16 mouse cellular contexts compared by ENCODE assay signal in genomic region chr5:25310226-25310625, GRCm38 (mm10).
DNase-seq lines count a peak whose midpoint lies in the region; ATAC-seq and TF ChIP-seq lines count a peak whose summit lies in the region.
"Had no signal": no experiment of that assay in that cellular context is flagged by ENCODE, and none has a peak within 500 bp of the region (broad histone marks: within the 10 kb centered on the region; RNA-seq: fewer than 3 reads in every experiment).

No protein-coding gene starts in this region.

- H3K4me3 ChIP-seq in MEL (ENCODE audit: control insufficient read depth in 1 of 2, insufficient read depth in 1 of 2, low read depth in 2 of 2, low read length in 2 of 2) = no peak overlapping the region
- H3K4me3 ChIP-seq in liver, embryonic 12.5 days = no peak overlapping the region
- H3K4me3 ChIP-seq in liver, embryonic 16.5 days (ENCODE audit: low read depth, low read length) = no peak overlapping the region
- no peak overlapping the region for H3K4me3 ChIP-seq in forebrain, postnatal 0 days (ENCODE audit: low read depth, low read length)
- H3K4me3 ChIP-seq: embryonic facial prominence, embryonic 12.5 days; forebrain, embryonic 15.5 days; heart, adult 2 months; heart, embryonic 15.5 days; hindbrain, embryonic 15.5 days had no signal

- TF ChIP-seq POLR2A in MEL (IDR thresholded peaks at IDR 0.05; ENCODE audit: control insufficient read depth in 1 of 2, insufficient read depth in 1 of 2, low read depth in 1 of 2, low read length in 2 of 2, poor library complexity in 1 of 2) = no peak

- no peak overlapping the region for H3K4me2 ChIP-seq in liver, embryonic 12.5 days
- H3K4me2 ChIP-seq in liver, embryonic 16.5 days (ENCODE audit: low read depth, low read length) = no peak overlapping the region
- no peak overlapping the region for H3K4me2 ChIP-seq in forebrain, postnatal 0 days (ENCODE audit: low read depth)
- H3K4me2 ChIP-seq: embryonic facial prominence, embryonic 12.5 days; forebrain, embryonic 15.5 days; heart, embryonic 11.5 days; heart, embryonic 15.5 days; hindbrain, embryonic 15.5 days had no signal

- no peak overlapping the region for H3K27ac ChIP-seq in MEL (ENCODE audit: control insufficient read depth, low read depth, low read length)
- no peak overlapping the region for H3K27ac ChIP-seq in liver, embryonic 12.5 days
- H3K27ac ChIP-seq in liver, embryonic 16.5 days (ENCODE audit: low read length) = no peak overlapping the region
- H3K27ac ChIP-seq in forebrain, postnatal 0 days (ENCODE audit: low read depth, low read length) = no peak overlapping the region
- H3K27ac ChIP-seq: embryonic facial prominence, embryonic 12.5 days; forebrain, embryonic 15.5 days; heart, adult 2 months; heart, embryonic 15.5 days; hindbrain, embryonic 15.5 days had no signal

- H3K79me2 ChIP-seq in MEL (ENCODE audit: control insufficient read depth, insufficient read depth, low read length, poor library complexity) = no peaks in the 10 kb centered on the region

- H3K36me3 ChIP-seq in MEL (ENCODE audit: control insufficient read depth in 1 of 2, insufficient read depth in 2 of 2, low read length in 2 of 2) = peaks cover 7 to 58% of the 10 kb centered on the region in 2 experiments
- H3K36me3 ChIP-seq in liver, embryonic 12.5 days = peaks cover 54% of the 10 kb centered on the region
- peaks cover 32% of the 10 kb centered on the region for H3K36me3 ChIP-seq in liver, embryonic 16.5 days (ENCODE audit: control insufficient read depth, insufficient read depth)
- H3K36me3 ChIP-seq in forebrain, postnatal 0 days (ENCODE audit: insufficient read depth) = peaks cover 51% of the 10 kb centered on the region

- peaks cover 0 to 7% of the 10 kb centered on the region in 2 experiments; a peak in 2 of 4 replicates for H3K4me1 ChIP-seq in MEL (ENCODE audit: control insufficient read depth in 1 of 2, insufficient read depth in 2 of 2, low read length in 2 of 2)
- H3K4me1 ChIP-seq in liver, embryonic 12.5 days = no peaks in the 10 kb centered on the region; the same call in 1 of the 2 replicates
- no peaks in the 10 kb centered on the region for H3K4me1 ChIP-seq in liver, embryonic 16.5 days (ENCODE audit: control insufficient read depth, low read depth, low read length)
- no peaks in the 10 kb centered on the region for H3K4me1 ChIP-seq in forebrain, postnatal 0 days (ENCODE audit: insufficient read depth)
- H3K4me1 ChIP-seq: embryonic facial prominence, embryonic 12.5 days; forebrain, embryonic 15.5 days; heart, embryonic 15.5 days; hindbrain, embryonic 15.5 days had no signal

- H3K9me3 ChIP-seq in MEL (replicated peaks; ENCODE audit: insufficient read depth, low read length) = no peaks in the 10 kb centered on the region
- no peaks in the 10 kb centered on the region for H3K9me3 ChIP-seq in liver, embryonic 12.5 days (replicated peaks)
- H3K9me3 ChIP-seq in liver, embryonic 16.5 days (replicated peaks; ENCODE audit: control insufficient read depth, low read length) = no peaks in the 10 kb centered on the region
- no peaks in the 10 kb centered on the region for H3K9me3 ChIP-seq in forebrain, postnatal 0 days (ENCODE audit: low read length)
- H3K9me3 ChIP-seq: embryonic facial prominence, embryonic 12.5 days; forebrain, embryonic 15.5 days; heart, embryonic 15.5 days; hindbrain, embryonic 15.5 days had no signal

- ATAC-seq in liver, embryonic 12.5 days = peak; percentile 64
- peak; percentile 48 for ATAC-seq in liver, embryonic 16.5 days (ENCODE audit: low read depth)
- no peak for ATAC-seq in forebrain, postnatal 0 days
- ATAC-seq: forebrain, embryonic 15.5 days had no signal

- TF ChIP-seq RAD21 in MEL (IDR thresholded peaks at IDR 0.05; ENCODE audit: low read depth, low read length) = no peak

- peak; percentile 65 to 69; a peak in 3 of 4 replicates for TF ChIP-seq EP300 in MEL (IDR thresholded peaks at IDR 0.05; ENCODE audit: low read depth in 1 of 2, low read length in 2 of 2)

- 68% methylated on average over 2 of the region's 2 CpGs for WGBS in liver, embryonic 12.5 days (ENCODE audit: insufficient replicate concordance)
- 46% methylated on average over 2 of the region's 2 CpGs for WGBS in liver, embryonic 16.5 days (ENCODE audit: insufficient replicate concordance)
- 99% methylated on average over 2 of the region's 2 CpGs for WGBS in forebrain, postnatal 0 days

- no peak overlapping the region for H3K9ac ChIP-seq in MEL (ENCODE audit: control insufficient read depth, low read depth, low read length, poor library complexity, severe bottlenecking)
- H3K9ac ChIP-seq in liver, embryonic 12.5 days = no peak overlapping the region
- no peak overlapping the region for H3K9ac ChIP-seq in liver, embryonic 16.5 days (ENCODE audit: low read depth, low read length)
- H3K9ac ChIP-seq in forebrain, postnatal 0 days = no peak overlapping the region
- H3K9ac ChIP-seq: embryonic facial prominence, embryonic 12.5 days; forebrain, embryonic 15.5 days; heart, embryonic 15.5 days; hindbrain, embryonic 15.5 days had no signal

- TF ChIP-seq CTCF in MEL (IDR thresholded peaks at IDR 0.05 in 2 of 3, conservative IDR thresholded peaks at IDR 0.05 in 1 of 3; ENCODE audit: control insufficient read depth in 1 of 3, insufficient read depth in 1 of 3, low read depth in 2 of 3, low read length in 3 of 3, poor library complexity in 1 of 3, severe bottlenecking in 1 of 3) = no peak
- TF ChIP-seq CTCF in forebrain, postnatal 0 days (IDR thresholded peaks at IDR 0.05; ENCODE audit: low read depth) = no peak

- DNase-seq in MEL (ENCODE audit: low read depth, low spot score) = peak; percentile 31
- no peak for DNase-seq in adrenal gland, postnatal 36 days
- no peak for DNase-seq in lung, postnatal 10 days
- no peak for DNase-seq in forebrain, postnatal 0 days
- DNase-seq: adrenal gland, postnatal 10 days; cerebellum, adult 8-10 months; cerebellum, postnatal 25 days; gastrocnemius, postnatal 10 days; heart, adult 2 months had no signal

- no peaks in the 10 kb centered on the region for H3K27me3 ChIP-seq in MEL (ENCODE audit: control insufficient read depth in 1 of 2, insufficient read depth in 2 of 2, low read length in 2 of 2)
- no peaks in the 10 kb centered on the region for H3K27me3 ChIP-seq in liver, embryonic 12.5 days (replicated peaks)
- H3K27me3 ChIP-seq in liver, embryonic 16.5 days (ENCODE audit: control insufficient read depth, insufficient read depth, low read depth, low read length) = no peaks in the 10 kb centered on the region
- H3K27me3 ChIP-seq in forebrain, postnatal 0 days (ENCODE audit: insufficient read depth, low read length) = no peaks in the 10 kb centered on the region
- H3K27me3 ChIP-seq: embryonic facial prominence, embryonic 12.5 days; forebrain, embryonic 15.5 days; heart, embryonic 15.5 days; hindbrain, embryonic 15.5 days had no signal

TF ChIP-seq in MEL, 35 proteins besides CTCF, POLR2A, EP300 and RAD21:
- TF ChIP-seq TAL1 (IDR thresholded peaks at IDR 0.05; ENCODE audit: low read length) (peak; percentile 45), MYB (IDR thresholded peaks at IDR 0.05; ENCODE audit: low read depth, low read length) (no peak), ELF1 (IDR thresholded peaks at IDR 0.05; ENCODE audit: low read depth, low read length) (no peak), TCF12 (IDR thresholded peaks at IDR 0.05; ENCODE audit: low read depth, low read length) (peak; percentile 87), SIN3A (IDR thresholded peaks at IDR 0.05; ENCODE audit: low read length) (no peak), JUND (IDR thresholded peaks at IDR 0.05; ENCODE audit: low read depth, low read length) (no peak), GATA1 (IDR thresholded peaks at IDR 0.05; ENCODE audit: low read depth, low read length) (peak; percentile 75), CHD2 (IDR thresholded peaks at IDR 0.05; ENCODE audit: low read length) (no peak)
TF ChIP-seq in MEL: peak in this region for 3.
